Mouse (Mus musculus) embryonic facial prominence, embryonic 12.5 days (tissue): ENCODE measurements around the gene Enoph1. TPM values are rescaled to one million over a fixed set of nuclear protein-coding genes. Genes with fewer than 3 reads are reported as not detected.

ENCODE experiments used
- ATAC-seq: fragments of 200-750 bp; cut with Nextera tagmentation; 2 replicates; pipeline ENCODE4 v1.8.0; 2017; ENCODE audit not compliant: insufficient number of reproducible peaks, insufficient read depth, low FRiP score, low TSS enrichment
- H3K27ac ChIP-seq: fragments of 300-500 bp; sonication (generic); 2 replicates; pipeline ENCODE4 v1.5.1; 2016; ENCODE audit warnings: mild to moderate bottlenecking
- H3K27me3 ChIP-seq: fragments of 300-500 bp; sonication (generic); 2 replicates; pipeline ENCODE4 v1.6.1; 2016; ENCODE audit warnings: mild to moderate bottlenecking, moderate library complexity
- H3K36me3 ChIP-seq: fragments of 300-500 bp; sonication (generic); 2 replicates; pipeline ENCODE4 v1.6.1; 2016; ENCODE audit warnings: mild to moderate bottlenecking
- H3K4me1 ChIP-seq: fragments of 300-500 bp; sonication (generic); 2 replicates; pipeline ENCODE4 v1.6.1; 2016
- H3K4me2 ChIP-seq: fragments of 300-500 bp; sonication (generic); replicated peaks from 2 replicates; pipeline ENCODE4 v1.6.1; 2016; ENCODE audit warnings: mild to moderate bottlenecking, moderate library complexity
- H3K4me3 ChIP-seq: fragments of 300-500 bp; sonication (generic); 2 replicates; pipeline ENCODE4 v1.5.1; 2016; ENCODE audit warnings: mild to moderate bottlenecking
- H3K9ac ChIP-seq: fragments of 300-500 bp; sonication (generic); 2 replicates; pipeline ENCODE4 v1.6.1; 2016; ENCODE audit warnings: mild to moderate bottlenecking, moderate library complexity
- H3K9me3 ChIP-seq: fragments of 300-500 bp; sonication (generic); 2 replicates; pipeline ENCODE4 v1.6.1; 2016; ENCODE audit warnings: mild to moderate bottlenecking, moderate library complexity
- WGBS: fragments of 180-500 bp; shearing (Covaris S2); methylation state at CpG from one replicate; pipeline ENCODE4 v1.1.7; 2016; 5-methylcytosine and 5-hydroxymethylcytosine counted together
- polyA plus RNA-seq: library from polyadenylated mRNA; unstranded; fragments of >200 nt; fragmentation: Nextera tagmentation; extraction: Ambion mirVana; gene quantifications from 2 replicates; pipeline ENCODE4 v1.2.1, GENCODE M21; 2016

The Enoph1 gene
- polyA plus RNA-seq, 1 experiment from 2014 or later = 47.2 TPM

DNA sequence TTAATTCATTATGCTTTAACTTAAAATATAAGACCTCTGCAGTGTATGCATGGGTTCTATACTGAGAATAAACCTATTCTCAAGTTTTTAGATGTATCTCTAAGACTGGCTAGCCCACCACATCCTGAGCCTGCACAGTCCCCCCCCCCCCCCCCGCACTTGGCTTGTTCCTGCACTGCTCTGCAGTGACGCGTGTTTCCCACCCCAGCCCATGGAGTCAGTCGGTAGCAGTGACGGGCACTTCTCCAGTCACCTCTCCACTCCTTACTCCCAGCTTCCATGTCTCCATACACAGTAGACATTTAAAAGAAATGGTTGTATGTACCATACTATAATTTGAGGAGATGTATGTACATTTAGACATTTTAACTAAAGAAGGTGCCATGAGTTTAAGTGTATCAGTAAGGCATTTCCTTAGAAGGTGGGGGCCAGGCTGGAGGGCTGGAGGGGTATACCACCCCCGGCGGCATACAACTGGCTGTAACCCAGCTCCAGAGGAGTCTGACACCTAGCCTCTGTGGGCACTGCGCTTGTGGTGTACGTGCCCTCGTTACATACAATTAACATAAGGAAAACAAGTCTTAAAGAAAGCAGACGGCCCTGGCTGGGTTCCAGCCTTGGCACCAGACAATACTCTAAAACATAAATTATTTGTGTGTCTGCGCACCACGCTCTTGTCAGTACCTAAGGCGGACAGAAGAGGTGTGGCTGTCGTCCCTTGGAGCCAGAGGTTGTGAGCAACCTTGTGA lies 17.9 kb downstream of the Enoph1 start:
- H3K4me1 ChIP-seq = peaks cover 9% of the 10 kb centered on the region; the same call in 1 of the 2 replicates
- ATAC-seq = no peak
- H3K27ac ChIP-seq = no peak overlapping the region
- WGBS = 87% methylated on average over 14 of the region's 15 CpGs
- H3K36me3 ChIP-seq = peaks cover 28% of the 10 kb centered on the region
- no peak overlapping the region for H3K4me3 ChIP-seq
- no peak overlapping the region for H3K9ac ChIP-seq
- no peaks in the 10 kb centered on the region for H3K9me3 ChIP-seq
- no peak overlapping the region for H3K4me2 ChIP-seq
- no peaks in the 10 kb centered on the region for H3K27me3 ChIP-seq

GRCm38 (mm10) chr5:100058729-100059128 lies 18.9 kb downstream of the Enoph1 start:
- no peak overlapping the region for H3K4me2 ChIP-seq
- no peaks in the 10 kb centered on the region for H3K9me3 ChIP-seq
- 35% methylated on average over 6 of the region's 6 CpGs for WGBS
- H3K36me3 ChIP-seq = peaks cover 32% of the 10 kb centered on the region
- no peak for ATAC-seq
- no peak overlapping the region for H3K27ac ChIP-seq
- H3K4me1 ChIP-seq = peaks cover 9% of the 10 kb centered on the region; the same call in 1 of the 2 replicates
- H3K9ac ChIP-seq = no peak overlapping the region
- H3K27me3 ChIP-seq = no peaks in the 10 kb centered on the region
- no peak overlapping the region for H3K4me3 ChIP-seq

GRCm38 (mm10) chr5:100059326-100059725 lies 19.5 kb downstream of the Enoph1 start:
- no peak for ATAC-seq
- 51% methylated on average over 6 of the region's 6 CpGs for WGBS

DNA sequence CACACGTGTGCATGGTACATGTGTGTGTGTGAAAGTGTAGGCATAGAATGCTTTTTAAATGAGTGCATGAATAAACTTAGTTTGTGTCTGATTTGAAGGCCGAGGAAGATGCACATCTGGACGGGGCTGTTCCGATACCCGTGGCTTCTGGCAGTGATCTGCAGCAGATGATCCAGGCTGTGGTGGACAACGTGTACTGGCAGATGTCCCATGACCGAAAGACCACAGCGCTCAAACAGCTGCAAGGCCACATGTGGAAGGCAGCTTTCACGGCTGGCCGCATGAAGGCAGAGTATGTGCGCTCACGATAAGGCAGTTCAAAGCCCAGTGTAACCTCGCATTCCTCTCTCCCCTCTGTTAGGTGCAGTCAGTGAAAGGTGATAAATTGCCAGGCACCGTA lies 21.1 kb downstream of the Enoph1 start:
- H3K36me3 ChIP-seq = peaks cover 50% of the 10 kb centered on the region
- no peaks in the 10 kb centered on the region for H3K27me3 ChIP-seq
- H3K27ac ChIP-seq = no peak overlapping the region
- H3K4me3 ChIP-seq = no peak overlapping the region
- ATAC-seq = no peak
- H3K9me3 ChIP-seq = no peaks in the 10 kb centered on the region
- H3K9ac ChIP-seq = no peak overlapping the region
- H3K4me2 ChIP-seq = no peak overlapping the region
- peaks cover 3% of the 10 kb centered on the region; the same call in 1 of the 2 replicates for H3K4me1 ChIP-seq
- WGBS = 93% methylated on average over 14 of the region's 14 CpGs

More at GRCm38 (mm10) chr5:100059326-100059725, 19.5 kb downstream of the Enoph1 start:
- Histone ChIP-seq H3K4me3 (no peak overlapping the region), H3K4me2 (no peak overlapping the region), H3K9me3 (no peaks in the 10 kb centered on the region), H3K4me1 (peaks cover 5% of the 10 kb centered on the region; the same call in 1 of the 2 replicates), H3K27me3 (no peaks in the 10 kb centered on the region), H3K27ac (no peak overlapping the region), H3K9ac (no peak overlapping the region), H3K36me3 (peaks cover 38% of the 10 kb centered on the region)

DNA sequence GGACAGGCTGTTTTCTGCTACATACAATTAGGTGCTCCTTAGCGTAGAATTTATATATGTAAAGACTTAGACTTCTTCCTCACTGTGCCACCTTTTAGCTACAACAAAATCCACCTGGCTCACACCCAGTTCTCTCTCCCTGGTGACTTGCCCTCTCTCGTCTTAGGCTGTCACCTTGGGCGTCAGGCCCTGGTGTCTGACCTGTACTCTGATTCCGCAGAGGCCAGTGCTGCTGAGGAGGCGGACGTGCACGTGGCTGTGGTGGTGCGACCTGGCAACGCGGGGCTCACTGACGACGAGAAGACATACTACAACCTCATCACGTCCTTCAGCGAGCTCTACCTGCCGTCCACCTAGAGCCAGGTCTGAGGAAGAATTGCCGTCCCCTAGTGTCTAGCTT lies 27.8 kb downstream of the Enoph1 start:
- H3K4me1 ChIP-seq = no peaks in the 10 kb centered on the region
- 95% methylated on average over 16 of the region's 16 CpGs for WGBS
- no peaks in the 10 kb centered on the region for H3K9me3 ChIP-seq
- no peaks in the 10 kb centered on the region for H3K27me3 ChIP-seq
- H3K36me3 ChIP-seq = peaks cover 37% of the 10 kb centered on the region
- H3K27ac ChIP-seq = no peak overlapping the region
- H3K4me3 ChIP-seq = no peak overlapping the region
- no peak for ATAC-seq
- H3K9ac ChIP-seq = no peak overlapping the region
- H3K4me2 ChIP-seq = no peak overlapping the region

DNA sequence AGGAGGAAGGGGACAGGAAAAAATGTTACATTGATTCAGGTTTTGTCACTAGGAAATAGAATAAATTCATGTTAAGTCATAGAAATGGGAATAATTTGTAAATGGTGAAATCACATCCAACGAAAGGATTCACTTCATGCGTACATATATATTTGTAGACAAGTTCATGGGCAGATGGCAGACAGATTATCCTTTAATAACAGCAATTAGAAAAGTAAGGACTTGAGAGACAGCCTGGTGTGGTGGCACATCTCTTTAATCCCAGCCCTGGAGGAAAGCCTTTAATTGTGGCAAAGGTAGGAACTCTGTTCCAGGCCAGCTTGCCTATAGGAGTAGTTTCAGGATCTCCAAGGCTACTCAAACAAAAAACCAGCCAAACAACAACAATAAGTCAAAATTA lies 29.7 kb downstream of the Enoph1 start:
- H3K9me3 ChIP-seq = no peaks in the 10 kb centered on the region
- no peak overlapping the region for H3K9ac ChIP-seq
- ATAC-seq = no peak
- no peaks in the 10 kb centered on the region for H3K4me1 ChIP-seq
- H3K4me2 ChIP-seq = no peak overlapping the region
- H3K27ac ChIP-seq = no peak overlapping the region
- H3K27me3 ChIP-seq = no peaks in the 10 kb centered on the region
- 82% methylated on average over 2 of the region's 2 CpGs for WGBS
- peaks cover 34% of the 10 kb centered on the region for H3K36me3 ChIP-seq
- H3K4me3 ChIP-seq = no peak overlapping the region

- WGBS = 31% methylated on average over 3 of the region's 3 CpGs
- Histone ChIP-seq H3K36me3 (peaks cover 28% of the 10 kb centered on the region), H3K4me1 (no peaks in the 10 kb centered on the region), H3K9me3 (no peaks in the 10 kb centered on the region), H3K4me3 (no peak overlapping the region), H3K27ac (no peak overlapping the region), H3K4me2 (no peak overlapping the region), H3K9ac (no peak overlapping the region), H3K27me3 (no peaks in the 10 kb centered on the region)
- no peak for ATAC-seq
Observed at GRCm38 (mm10) chr5:100070255-100070654, 30.5 kb downstream of the Enoph1 start.

- Histone ChIP-seq H3K27me3 (no peaks in the 10 kb centered on the region), H3K4me2 (no peak overlapping the region), H3K9me3 (no peaks in the 10 kb centered on the region), H3K9ac (no peak overlapping the region), H3K4me1 (no peaks in the 10 kb centered on the region), H3K4me3 (no peak overlapping the region), H3K27ac (no peak overlapping the region), H3K36me3 (peaks cover 23% of the 10 kb centered on the region)
- ATAC-seq = no peak
- WGBS = 94% methylated on average over 5 of the region's 5 CpGs
Observed at GRCm38 (mm10) chr5:100071541-100071940, 31.8 kb downstream of the Enoph1 start.

- 82% methylated on average over 9 of the region's 9 CpGs for WGBS
- no peak overlapping the region for H3K4me3 ChIP-seq
Observed at GRCm38 (mm10) chr5:100072557-100072956, 32.8 kb downstream of the Enoph1 start.

DNA sequence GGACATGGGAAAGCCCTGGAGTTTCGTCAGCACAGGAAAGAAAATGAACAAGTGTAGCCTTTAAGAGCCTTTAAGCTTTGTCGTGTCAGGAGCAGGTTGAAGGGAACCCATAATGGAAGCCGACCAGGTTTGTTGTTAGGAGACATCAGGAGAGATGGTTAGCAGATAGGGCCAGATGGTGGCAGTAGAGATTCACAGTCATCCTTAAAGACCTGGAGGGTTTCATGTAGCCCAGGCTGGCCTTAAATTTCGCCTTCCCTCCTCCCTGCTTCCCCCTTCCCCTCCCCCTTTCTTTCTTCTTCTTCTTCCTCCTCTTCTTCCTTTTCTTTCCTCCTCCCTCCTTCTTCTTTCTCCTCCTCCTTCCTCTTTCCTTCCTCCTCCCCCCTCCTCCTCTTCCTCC lies 34.8 kb downstream of the Enoph1 start:
- H3K4me3 ChIP-seq = no peak overlapping the region
- peaks cover 12% of the 10 kb centered on the region for H3K36me3 ChIP-seq
- H3K27me3 ChIP-seq = no peaks in the 10 kb centered on the region
- H3K27ac ChIP-seq = no peak overlapping the region
- H3K9me3 ChIP-seq = no peaks in the 10 kb centered on the region
- 61% methylated on average over 4 of the region's 4 CpGs for WGBS
- H3K9ac ChIP-seq = no peak overlapping the region
- H3K4me2 ChIP-seq = no peak overlapping the region
- H3K4me1 ChIP-seq = peaks cover 13% of the 10 kb centered on the region; the same call in 1 of the 2 replicates
- ATAC-seq = no peak

More at GRCm38 (mm10) chr5:100072557-100072956, 32.8 kb downstream of the Enoph1 start:
- H3K9ac ChIP-seq = no peak overlapping the region
- H3K27ac ChIP-seq = no peak overlapping the region
- H3K36me3 ChIP-seq = peaks cover 14% of the 10 kb centered on the region
- H3K27me3 ChIP-seq = no peaks in the 10 kb centered on the region
- ATAC-seq = no peak
- no peak overlapping the region for H3K4me2 ChIP-seq
- H3K4me1 ChIP-seq = no peaks in the 10 kb centered on the region
- no peaks in the 10 kb centered on the region for H3K9me3 ChIP-seq

- no peak overlapping the region for H3K27ac ChIP-seq
- H3K4me3 ChIP-seq = peak overlapping the region; percentile 34
- ATAC-seq = no peak
- peaks cover 16% of the 10 kb centered on the region; the same call in 1 of the 2 replicates for H3K4me1 ChIP-seq
- peak overlapping the region; percentile 20 for H3K9ac ChIP-seq
- H3K27me3 ChIP-seq = no peaks in the 10 kb centered on the region
- H3K4me2 ChIP-seq = peak overlapping the region; percentile 53
- WGBS = 33% methylated on average over 36 of the region's 36 CpGs
- no peaks in the 10 kb centered on the region for H3K36me3 ChIP-seq
- no peaks in the 10 kb centered on the region for H3K9me3 ChIP-seq
Observed at GRCm38 (mm10) chr5:100079040-100079930, 39.5 kb downstream of the Enoph1 start.

DNA sequence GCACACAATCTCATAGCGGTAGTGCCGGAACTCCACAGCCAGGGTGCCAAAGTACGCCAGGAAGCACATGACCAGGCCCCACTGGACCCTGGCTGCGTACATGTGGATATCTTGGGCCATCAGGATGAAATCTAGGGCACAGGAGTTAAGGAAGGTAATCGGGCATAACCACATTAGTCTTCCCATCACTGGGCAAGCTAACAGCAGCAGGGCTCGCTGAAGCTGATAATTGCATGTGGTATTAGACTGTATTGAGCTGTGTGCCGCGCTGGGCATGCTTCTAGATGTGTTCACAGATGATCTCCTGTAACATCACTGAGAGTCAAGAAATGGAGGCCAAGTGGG lies 40.1 kb downstream of the Enoph1 start:
- Histone ChIP-seq H3K9ac (no peak overlapping the region), H3K36me3 (no peaks in the 10 kb centered on the region), H3K4me2 (peak overlapping the region; percentile 53), H3K4me1 (peaks cover 16% of the 10 kb centered on the region; the same call in 1 of the 2 replicates), H3K27me3 (no peaks in the 10 kb centered on the region), H3K9me3 (no peaks in the 10 kb centered on the region), H3K27ac (no peak overlapping the region), H3K4me3 (no peak overlapping the region; the same call in 1 of the 2 replicates)
- 87% methylated on average over 8 of the region's 8 CpGs for WGBS
- ATAC-seq = no peak
